Mouse (Mus musculus): Measurements from ENCODE around the gene Orc1.

- TF ChIP-seq CTCF (conservative IDR thresholded peaks at IDR 0.05; ENCODE audit: insufficient read depth, insufficient read length, low read depth, low read length) (no peak), POLR2A (IDR thresholded peaks at IDR 0.05; ENCODE audit: low read depth, low read length) (no peak)
These were observed 52.4 kb downstream of the Orc1 start for GRCm38 (mm10) chr4:108631616-108632015.
